In the genomic region with DNA sequence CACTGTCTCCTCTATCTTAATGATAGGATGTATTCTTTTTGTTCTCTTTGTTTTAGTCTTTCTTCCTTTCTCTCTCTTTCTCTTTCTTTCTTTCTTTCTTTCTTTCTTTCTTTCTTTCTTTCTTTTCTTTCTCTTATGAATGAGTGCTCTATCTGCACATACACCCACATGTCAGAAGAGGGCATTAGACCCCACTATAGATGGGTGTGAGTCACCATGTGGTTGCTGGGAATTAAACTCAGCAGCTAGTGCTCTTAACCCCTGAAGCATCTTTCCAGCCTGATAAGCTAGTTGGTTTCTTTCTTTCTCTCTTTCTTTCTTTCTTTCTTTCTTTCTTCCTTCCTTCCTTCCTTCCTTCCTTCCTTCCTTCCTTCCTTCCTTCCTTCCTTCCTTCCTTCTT, we compare ENCODE assay signal across 1 mouse cellular context. TPM values are rescaled to one million over a fixed set of nuclear protein-coding genes. Genes with fewer than 3 reads are reported as not detected.
"Had no signal": no experiment of that assay in that cellular context is flagged by ENCODE, and none has a peak within 500 bp of the region (broad histone marks: within the 10 kb centered on the region; RNA-seq: fewer than 3 reads in every experiment).

No protein-coding gene starts in this region.

RNA-seq across cellular contexts. Expression of gene Nudt17, which starts 31.9 kb away (rescaled TPM):
- total RNA-seq: hematopoietic stem cell, adult 5-6 weeks had no signal
